Mouse (Mus musculus) megakaryocyte progenitor cell, adult 5-6 weeks (primary cell): ENCODE results near the gene Defa26. TPM values are rescaled to one million over a fixed set of nuclear protein-coding genes. Genes with fewer than 3 reads are reported as not detected.
"Not testable (repeated sequence)": the region's sequence is repeated elsewhere in the genome, so short reads cannot be mapped to it uniquely, and the experiment has no call there.

Source experiments
- ATAC-seq: replicated peaks from 2 replicates; pipeline ENCODE4 v1.8.0; 2016; ENCODE audit warnings: mild to moderate bottlenecking, moderate TSS enrichment, inconsistent platforms; ENCODE audit not compliant: poor library complexity
- total RNA-seq, 2 experiments: library from RNA; stranded (forward) in 1 of 2; stranded (reverse) in 1 of 2; fragments of 157-497, 149-512 nt in 1 of 2; fragments of 200-1000 nt in 1 of 2; gene quantifications; 2 replicates each; pipeline versions ENCODE4 v1.2.3 to v1.2.4; 2015 to 2017

Defa26 gene
- total RNA-seq (2015) (not detected in 2 replicates), total RNA-seq (2017) (not detected in 2 replicates)

GRCm38 (mm10) chr8:21617883-21618282 lies at the start of gene Defa26:
TSS of gene Defa26 (plus strand) at chr8:21618183.
- not testable (repeated sequence) for ATAC-seq

GRCm38 (mm10) chr8:21582706-21583105 lies 35.3 kb upstream of the Defa26 start, which contains the start of gene Defa28:
TSS of gene Defa28 (plus strand) at chr8:21583006.
- ATAC-seq = not testable (repeated sequence)

GRCm38 (mm10) chr8:21594408-21594807 lies 23.6 kb upstream of the Defa26 start, which contains the start of gene Gm7861:
TSS of gene Gm7861 (minus strand) at chr8:21594508.
- not testable (repeated sequence) for ATAC-seq

- not testable (repeated sequence) for ATAC-seq
Observed at GRCm38 (mm10) chr8:21655480-21655879, 37.5 kb downstream of the Defa26 start, which contains the start of gene Defa17. TSS of gene Defa17 (plus strand) at chr8:21655780.

- ATAC-seq = not testable (repeated sequence)
Observed at GRCm38 (mm10) chr8:21665497-21665896, 47.5 kb downstream of the Defa26 start, which contains the start of gene Defa34. TSS of gene Defa34 (plus strand) at chr8:21665797.

Other genes with a start within 250 kb of the Defa26 start
- gene Defa2, start 239.7 kb upstream of the Defa26 start, total RNA-seq (2015) = not detected in 2 replicates
- gene Defa2, start 239.7 kb upstream of the Defa26 start, total RNA-seq (2017) = not detected in 2 replicates
- gene Defa33, start 226.4 kb upstream of the Defa26 start, total RNA-seq (2015) = not detected in 2 replicates
- gene Defa33, start 226.4 kb upstream of the Defa26 start, total RNA-seq (2017) = not detected in 2 replicates
- not detected in 2 replicates for gene Defa36, start 190.8 kb upstream of the Defa26 start, total RNA-seq (2015)
- gene Defa36, start 190.8 kb upstream of the Defa26 start, total RNA-seq (2017) = not detected in 2 replicates
- gene Gm7849, start 161.6 kb upstream of the Defa26 start, total RNA-seq (2015) = not detected in 2 replicates
- gene Gm7849, start 161.6 kb upstream of the Defa26 start, total RNA-seq (2017) = not detected in 2 replicates
- gene Defa20, start 108.9 kb upstream of the Defa26 start, total RNA-seq (2015) = not detected in 2 replicates
- not detected in 2 replicates for gene Defa20, start 108.9 kb upstream of the Defa26 start, total RNA-seq (2017)
- not detected in 2 replicates for gene Defa32, start 89.2 kb upstream of the Defa26 start, total RNA-seq (2015)
- gene Defa32, start 89.2 kb upstream of the Defa26 start, total RNA-seq (2017) = not detected in 2 replicates
- not detected in 2 replicates for gene Defa37, start 52.8 kb upstream of the Defa26 start, total RNA-seq (2015)
- not detected in 2 replicates for gene Defa37, start 52.8 kb upstream of the Defa26 start, total RNA-seq (2017)
- gene Defa28, start 35.2 kb upstream of the Defa26 start, total RNA-seq (2015) = not detected in 2 replicates
- gene Defa28, start 35.2 kb upstream of the Defa26 start, total RNA-seq (2017) = not detected in 2 replicates
- not detected in 2 replicates for gene Gm7861, start 23.7 kb upstream of the Defa26 start, total RNA-seq (2015)
- not detected in 2 replicates for gene Gm7861, start 23.7 kb upstream of the Defa26 start, total RNA-seq (2017)
- not detected in 2 replicates for gene Defa17, start 37.6 kb downstream of the Defa26 start, total RNA-seq (2015)
- gene Defa17, start 37.6 kb downstream of the Defa26 start, total RNA-seq (2017) = not detected in 2 replicates
- gene Defa34, start 47.6 kb downstream of the Defa26 start, total RNA-seq (2015) = not detected in 2 replicates
- gene Defa34, start 47.6 kb downstream of the Defa26 start, total RNA-seq (2017) = not detected in 2 replicates
- not detected in 2 replicates for gene AY761184, start 85.5 kb downstream of the Defa26 start, total RNA-seq (2015)
- not detected in 2 replicates for gene AY761184, start 85.5 kb downstream of the Defa26 start, total RNA-seq (2017)
- not detected in 2 replicates for gene Defa24, start 116.3 kb downstream of the Defa26 start, total RNA-seq (2015)
- not detected in 2 replicates for gene Defa24, start 116.3 kb downstream of the Defa26 start, total RNA-seq (2017)
- not detected in 2 replicates for gene Defb50, start 205.4 kb downstream of the Defa26 start, total RNA-seq (2015)
- gene Defb50, start 205.4 kb downstream of the Defa26 start, total RNA-seq (2017) = not detected in 2 replicates
- not detected in 2 replicates for gene Defb2, start 221.7 kb downstream of the Defa26 start, total RNA-seq (2015)
- not detected in 2 replicates for gene Defb2, start 221.7 kb downstream of the Defa26 start, total RNA-seq (2017)
- not detected in 2 replicates for gene Defb10, start 240.7 kb downstream of the Defa26 start, total RNA-seq (2015)
- gene Defb10, start 240.7 kb downstream of the Defa26 start, total RNA-seq (2017) = not detected in 2 replicates